Mouse (Mus musculus): ENCODE data around the gene Snx9. TPM values are rescaled to one million over a fixed set of nuclear protein-coding genes. Genes with fewer than 3 reads are reported as not detected.

Snx9 gene
- total and polyA plus RNA-seq, 3 experiments: 12.9 to 22.8 TPM; not detected in 1

GRCm38 (mm10) chr17:5801761-5802655 lies 39.1 kb upstream of the Snx9 start (continued):
- TF ChIP-seq ZMIZ1 (IDR thresholded peaks at IDR 0.05; ENCODE audit: low read depth, low read length) (no peak), HCFC1 (IDR thresholded peaks at IDR 0.05; ENCODE audit: low read depth, low read length) (no peak), MAFK (IDR thresholded peaks at IDR 0.05; ENCODE audit: borderline replicate concordance, low read depth, low read length) (peak; percentile 64; the same call in 1 of the 2 replicates), USF1 (IDR thresholded peaks at IDR 0.05; ENCODE audit: low read depth, low read length) (peak; percentile 73; the same call in 1 of the 2 replicates), TCF12 (IDR thresholded peaks at IDR 0.05; ENCODE audit: low read depth, low read length) (peak; percentile 61), ZC3H11A (IDR thresholded peaks at IDR 0.05; ENCODE audit: low read depth, low read length) (no peak), MEF2A (IDR thresholded peaks at IDR 0.05; ENCODE audit: extremely low read depth, insufficient replicate concordance, low read depth, low read length, poor library complexity, severe bottlenecking) (no peak), MAZ (IDR thresholded peaks at IDR 0.05; ENCODE audit: low read depth, low read length) (0 out of 2 replicates have a peak, but pooled peaks have one; percentile 29), BHLHE40 (IDR thresholded peaks at IDR 0.05; ENCODE audit: borderline replicate concordance, low read depth, low read length) (peak; percentile 52; the same call in 1 of the 2 replicates), ELF1 (IDR thresholded peaks at IDR 0.05; ENCODE audit: low read depth, low read length) (no peak)

DNA sequence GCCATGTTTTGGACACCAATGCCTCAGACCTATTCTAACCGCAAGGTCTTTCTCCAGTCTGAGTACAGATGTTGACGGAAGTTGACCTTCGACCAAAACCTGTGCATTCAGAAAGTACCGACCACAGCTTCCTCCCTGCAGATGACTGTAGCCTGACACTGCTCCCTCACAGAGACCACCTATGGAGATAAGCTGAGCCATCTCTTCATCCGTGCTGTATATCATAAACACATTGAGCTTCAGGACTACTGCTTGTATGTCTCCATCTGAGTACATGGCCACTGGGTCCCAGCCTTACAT lies 38.5 kb upstream of the Snx9 start:
- peaks cover 17% of the 10 kb centered on the region for H3K79me2 ChIP-seq (ENCODE audit: control insufficient read depth, insufficient read depth, low read length, poor library complexity)
- H3K9ac ChIP-seq (ENCODE audit: control insufficient read depth, low read depth, low read length, poor library complexity, severe bottlenecking): no peak overlapping the region
- peaks cover 0 to 27% of the 10 kb centered on the region in 2 experiments; a peak in 2 of 4 replicates for H3K36me3 ChIP-seq (ENCODE audit: control insufficient read depth in 1 of 2, insufficient read depth in 2 of 2, low read length in 2 of 2)
- H3K4me3 ChIP-seq (ENCODE audit: control insufficient read depth in 1 of 2, insufficient read depth in 1 of 2, low read depth in 2 of 2, low read length in 2 of 2): no peak overlapping the region
- H3K27ac ChIP-seq (ENCODE audit: control insufficient read depth, low read depth, low read length): peak overlapping the region; percentile 22; the same call in 1 of the 2 replicates
- H3K9me3 ChIP-seq (replicated peaks; ENCODE audit: insufficient read depth, low read length): no peaks in the 10 kb centered on the region
- H3K4me1 ChIP-seq (ENCODE audit: control insufficient read depth in 1 of 2, insufficient read depth in 2 of 2, low read length in 2 of 2): peaks cover 9 to 41% of the 10 kb centered on the region in 2 experiments
- no peaks in the 10 kb centered on the region for H3K27me3 ChIP-seq (ENCODE audit: control insufficient read depth in 1 of 2, insufficient read depth in 2 of 2, low read length in 2 of 2)
- no peak for DNase-seq (ENCODE audit: low read depth, low spot score)
- TF ChIP-seq E2F4 (IDR thresholded peaks at IDR 0.05; ENCODE audit: borderline replicate concordance, low read depth, low read length): no peak
- no peak for TF ChIP-seq ZC3H11A (IDR thresholded peaks at IDR 0.05; ENCODE audit: low read depth, low read length)
- no peak for TF ChIP-seq MEF2A (IDR thresholded peaks at IDR 0.05; ENCODE audit: extremely low read depth, insufficient replicate concordance, low read depth, low read length, poor library complexity, severe bottlenecking)
- TF ChIP-seq CHD1 (IDR thresholded peaks at IDR 0.05; ENCODE audit: low read depth, low read length): no peak
- TF ChIP-seq USF2 (IDR thresholded peaks at IDR 0.05; ENCODE audit: borderline replicate concordance in 1 of 2, insufficient read depth in 1 of 2, low read depth in 1 of 2, low read length in 2 of 2): no peak
